In genomic region chr1:69469158-69469901, GRCm38 (mm10) we compare ENCODE assay signal across 24 mouse cellular contexts.
DNase-seq lines count a peak whose midpoint lies in the region; ATAC-seq and TF ChIP-seq lines count a peak whose summit lies in the region.
"Had no signal": no experiment of that assay in that cellular context is flagged by ENCODE, and none has a peak within 500 bp of the region (broad histone marks: within the 10 kb centered on the region; RNA-seq: fewer than 3 reads in every experiment).

No protein-coding gene starts in this region.

- no peaks in the 10 kb centered on the region for H3K27me3 ChIP-seq in intestine, postnatal 0 days (replicated peaks; ENCODE audit: control insufficient read depth, insufficient read depth, low read length)
- H3K27me3 ChIP-seq: embryonic facial prominence, embryonic 15.5 days; heart, embryonic 15.5 days; Patski had no signal

- WGBS in intestine, postnatal 0 days: 63% methylated on average over 8 of the region's 8 CpGs

- DNase-seq in 416B (ENCODE audit: low read depth): peak; percentile 51
- no peak for DNase-seq in gastrocnemius, postnatal 25 days
- no peak for DNase-seq in spleen, adult 12 weeks (ENCODE audit: low spot score)
- DNase-seq in retina, embryonic 14.5 days (ENCODE audit: low spot score): no peak
- DNase-seq in neural tube, embryonic 10.5 days (ENCODE audit: extremely low spot score, low spot score): no peak
- DNase-seq: adrenal gland, adult 2 months; adrenal gland, postnatal 25 days; cerebellum, adult 18-20 months; cerebellum, postnatal 10 days; embryo, embryonic 11 days; gastrocnemius, postnatal 10 days; heart, adult 2 months; heart, postnatal 14 days had no signal

- no peaks in the 10 kb centered on the region for H3K4me1 ChIP-seq in intestine, postnatal 0 days (replicated peaks; ENCODE audit: control insufficient read depth, insufficient read depth, low read length)
- H3K4me1 ChIP-seq: embryonic facial prominence, embryonic 15.5 days; heart, embryonic 15.5 days had no signal

- ATAC-seq in CD4-positive, CD25-positive, alpha-beta regulatory T cell, adult 4 months: peak; percentile 49
- peak; percentile 76 for ATAC-seq in inflammation-experienced regulatory T-cells, adult 6 months
- ATAC-seq in intestine, postnatal 0 days: peak; percentile 67
- ATAC-seq: forebrain, embryonic 14.5 days; Patski had no signal

- H3K4me3 ChIP-seq in intestine, postnatal 0 days (ENCODE audit: low read depth, low read length): no peak overlapping the region
- H3K4me3 ChIP-seq: embryonic facial prominence, embryonic 15.5 days; erythroblast, embryonic 14.5 days; forebrain, embryonic 10.5 days; heart, adult 2 months; heart, embryonic 15.5 days had no signal

- TF ChIP-seq CTCF in intestine, postnatal 0 days (IDR thresholded peaks at IDR 0.05; ENCODE audit: low read depth): no peak

- no peaks in the 10 kb centered on the region for H3K9me3 ChIP-seq in intestine, postnatal 0 days (ENCODE audit: control insufficient read depth)
- H3K9me3 ChIP-seq: embryonic facial prominence, embryonic 15.5 days; forebrain, embryonic 10.5 days; heart, embryonic 15.5 days had no signal

- H3K4me2 ChIP-seq in intestine, postnatal 0 days (replicated peaks; ENCODE audit: low read depth): no peak overlapping the region
- H3K4me2 ChIP-seq: embryonic facial prominence, embryonic 15.5 days; heart, embryonic 11.5 days; heart, embryonic 15.5 days; hindbrain, embryonic 14.5 days had no signal

- H3K9ac ChIP-seq in intestine, postnatal 0 days (ENCODE audit: low read depth, low read length): no peak overlapping the region
- H3K9ac ChIP-seq: embryonic facial prominence, embryonic 15.5 days; heart, embryonic 15.5 days; hindbrain, embryonic 14.5 days had no signal

- no peaks in the 10 kb centered on the region for H3K36me3 ChIP-seq in intestine, postnatal 0 days (ENCODE audit: control insufficient read depth, insufficient read depth)
- H3K36me3 ChIP-seq: embryonic facial prominence, embryonic 15.5 days; forebrain, embryonic 10.5 days; heart, embryonic 15.5 days had no signal

- H3K27ac ChIP-seq in intestine, postnatal 0 days (ENCODE audit: low read depth, low read length): no peak overlapping the region
- H3K27ac ChIP-seq: embryonic facial prominence, embryonic 15.5 days; forebrain, embryonic 10.5 days; heart, adult 2 months; heart, embryonic 15.5 days; hindbrain, embryonic 14.5 days had no signal
